Mouse (Mus musculus) MEL (cell line): ENCODE results near the gene Myh10.

Source experiments
- CHD2 ChIP-seq: IDR thresholded peaks from 2 replicates; pipeline ENCODE4 v1.6.1; 2011; ENCODE audit warnings: low read length, improper control_type of control experiment
- CTCF ChIP-seq, 3 experiments: IDR thresholded peaks in 2 of 3; conservative IDR thresholded peaks in 1 of 3; 2 replicates each; pipeline ENCODE4 v1.5.1; 2011 to 2012; ENCODE audit warnings: low read length in 3 of 3, low read depth in 2 of 3, mild to moderate bottlenecking in 2 of 3, improper control_type of control experiment in 1 of 3, inconsistent platforms in 1 of 3, mixed read lengths in 1 of 3, moderate library complexity in 1 of 3; ENCODE audit not compliant: control insufficient read depth in 1 of 3, insufficient read depth in 1 of 3, poor library complexity in 1 of 3, severe bottlenecking in 1 of 3
- E2F4 ChIP-seq: IDR thresholded peaks from 2 replicates; pipeline ENCODE4 v1.6.1; 2011; ENCODE audit warnings: low read depth, low read length, improper control_type of control experiment, borderline replicate concordance
- GABPA ChIP-seq: IDR thresholded peaks from 2 replicates; pipeline ENCODE4 v1.6.1; 2012; ENCODE audit warnings: low read depth, mild to moderate bottlenecking, inconsistent platforms, low read length, improper control_type of control experiment, moderate library complexity
- POLR2AphosphoS5 ChIP-seq: IDR thresholded peaks from 2 replicates; pipeline ENCODE4 v1.6.1; 2012; ENCODE audit warnings: low read depth, borderline replicate concordance, mild to moderate bottlenecking, inconsistent platforms, low read length, moderate library complexity, mixed read lengths
- RAD21 ChIP-seq: IDR thresholded peaks from 2 replicates; pipeline ENCODE4 v1.6.1; 2011; ENCODE audit warnings: mild to moderate bottlenecking, low read depth, low read length, improper control_type of control experiment
- TAL1 ChIP-seq: IDR thresholded peaks from 2 replicates; pipeline ENCODE4 v1.6.1; 2012; ENCODE audit warnings: mild to moderate bottlenecking, inconsistent platforms, low read length, moderate library complexity, mixed read lengths
- USF1 ChIP-seq: IDR thresholded peaks from 2 replicates; pipeline ENCODE4 v1.6.1; 2014; ENCODE audit warnings: low read depth, mild to moderate bottlenecking, inconsistent platforms, low read length, improper control_type of control experiment, moderate library complexity
- USF2 ChIP-seq, 2 experiments: IDR thresholded peaks; 2 replicates each; pipeline ENCODE4 v1.6.1; 2011 to 2012; ENCODE audit warnings: improper control_type of control experiment in 2 of 2, low read length in 2 of 2, borderline replicate concordance in 1 of 2, inconsistent platforms in 1 of 2, low read depth in 1 of 2, mild to moderate bottlenecking in 1 of 2; ENCODE audit not compliant: insufficient read depth in 1 of 2
- ZNF384 ChIP-seq: IDR thresholded peaks from 2 replicates; pipeline ENCODE4 v1.6.1; 2012; ENCODE audit warnings: low read depth, mild to moderate bottlenecking, inconsistent platforms, low read length, improper control_type of control experiment

- no peak for TF ChIP-seq TAL1
- TF ChIP-seq CTCF (IDR thresholded peaks at IDR 0.05 in 2 of 3, conservative IDR thresholded peaks at IDR 0.05 in 1 of 3; ENCODE audit: control insufficient read depth in 1 of 3, insufficient read depth in 1 of 3, low read depth in 2 of 3, low read length in 3 of 3, poor library complexity in 1 of 3, severe bottlenecking in 1 of 3) = no peak
- no peak for TF ChIP-seq POLR2AphosphoS5
- TF ChIP-seq ZNF384 = no peak
- TF ChIP-seq GABPA = no peak
- no peak for TF ChIP-seq USF2 (IDR thresholded peaks at IDR 0.05; ENCODE audit: borderline replicate concordance in 1 of 2, insufficient read depth in 1 of 2, low read depth in 1 of 2, low read length in 2 of 2)
- TF ChIP-seq E2F4 = no peak
- no peak for TF ChIP-seq USF1
- TF ChIP-seq CHD2 = no peak
- TF ChIP-seq RAD21 = no peak
Measured at GRCm38 (mm10) chr11:68692010-68692692, 792 bp downstream of the Myh10 start.
